Comparison of ENCODE assay signal across 26 mouse cellular contexts in the genomic region with DNA sequence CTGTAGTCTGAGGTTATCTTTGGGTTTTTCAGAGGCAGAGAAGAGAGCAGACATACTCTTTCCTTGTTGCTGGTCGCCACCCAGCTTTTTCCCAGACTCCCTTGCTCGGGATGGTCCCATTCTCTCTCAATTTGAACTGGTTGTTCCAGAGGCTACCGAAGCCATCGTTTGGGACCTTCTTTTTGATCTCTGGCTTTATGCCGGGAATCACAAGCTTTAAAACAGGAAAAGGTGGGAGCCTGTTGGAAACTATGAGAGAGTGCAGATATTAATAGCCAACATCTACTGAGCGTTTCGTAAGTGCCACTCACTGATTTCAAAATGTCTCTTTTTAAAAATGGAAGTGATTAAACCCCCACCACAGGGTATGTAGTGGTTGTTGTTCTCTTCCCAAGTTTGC. TPM values are rescaled to one million over a fixed set of nuclear protein-coding genes. Genes with fewer than 3 reads are reported as not detected.
DNase-seq lines count a peak whose midpoint lies in the region; ATAC-seq and TF ChIP-seq lines count a peak whose summit lies in the region.
"Had no signal": no experiment of that assay in that cellular context is flagged by ENCODE, and none has a peak within 500 bp of the region (broad histone marks: within the 10 kb centered on the region; RNA-seq: fewer than 3 reads in every experiment).

No protein-coding gene starts in this region.

- peak overlapping the region; percentile 81 for H3K27ac ChIP-seq in heart, embryonic 13.5 days (replicated peaks)
- no peak overlapping the region for H3K27ac ChIP-seq in intestine, postnatal 0 days (ENCODE audit: low read depth, low read length)
- H3K27ac ChIP-seq in forebrain, embryonic 13.5 days: no peak overlapping the region
- H3K27ac ChIP-seq: embryonic facial prominence, embryonic 12.5 days; forebrain, embryonic 12.5 days; kidney, embryonic 15.5 days; limb, embryonic 13.5 days; liver, embryonic 13.5 days had no signal

- peaks cover 84% of the 10 kb centered on the region for H3K4me1 ChIP-seq in heart, embryonic 13.5 days
- 0 out of 2 replicates have a peak, but pooled peaks cover 3% of the 10 kb centered on the region for H3K4me1 ChIP-seq in intestine, postnatal 0 days (replicated peaks; ENCODE audit: control insufficient read depth, insufficient read depth, low read length)
- peaks cover 9% of the 10 kb centered on the region for H3K4me1 ChIP-seq in forebrain, embryonic 13.5 days

- peak; percentile 71 to 75 for DNase-seq in heart, adult 18-20 months
- no peak for DNase-seq in heart, postnatal 14 days
- peak; percentile 45 for DNase-seq in lung, postnatal 36 days
- no peak for DNase-seq in lung, postnatal 4 days
- DNase-seq: adrenal gland, postnatal 25 days; cerebellum, adult 11 months; cerebellum, postnatal 14 days; gastrocnemius, postnatal 14 days; kidney, adult 11 months; kidney, postnatal 36 days; liver, embryonic 13.5 days; lung, embryonic 14.5 days had no signal

- intact Hi-C loops in heart, postnatal 14 days (cut with DNase I): no loop called here

- no peak for ATAC-seq in heart, embryonic 13.5 days (ENCODE audit: extremely low read depth, insufficient number of reproducible peaks, low FRiP score, low TSS enrichment)
- no peak for ATAC-seq in intestine, postnatal 0 days
- no peak for ATAC-seq in monocyte, adult 5-6 weeks (replicated peaks; ENCODE audit: insufficient number of reproducible peaks, low FRiP score, low TSS enrichment, poor library complexity, severe bottlenecking)
- ATAC-seq in forebrain, embryonic 13.5 days: no peak
- ATAC-seq: hindbrain, embryonic 16.5 days had no signal

- H3K4me3 ChIP-seq in heart, embryonic 13.5 days: no peak overlapping the region
- H3K4me3 ChIP-seq in intestine, postnatal 0 days (ENCODE audit: low read depth, low read length): no peak overlapping the region
- no peak overlapping the region for H3K4me3 ChIP-seq in forebrain, embryonic 13.5 days
- H3K4me3 ChIP-seq: embryonic facial prominence, embryonic 12.5 days; erythroblast, embryonic 14.5 days; forebrain, embryonic 12.5 days; kidney, embryonic 15.5 days; limb, embryonic 13.5 days; liver, embryonic 13.5 days had no signal

- H3K4me2 ChIP-seq in heart, embryonic 13.5 days: peak overlapping the region; percentile 42; the same call in 1 of the 2 replicates
- H3K4me2 ChIP-seq in intestine, postnatal 0 days (replicated peaks; ENCODE audit: low read depth): peak overlapping the region; percentile 58
- H3K4me2 ChIP-seq in forebrain, embryonic 13.5 days: no peak overlapping the region
- H3K4me2 ChIP-seq: embryonic facial prominence, embryonic 12.5 days; forebrain, embryonic 12.5 days; kidney, embryonic 15.5 days; limb, embryonic 13.5 days; liver, embryonic 13.5 days; lung, embryonic 14.5 days; midbrain, embryonic 11.5 days had no signal

- no peak for TF ChIP-seq CTCF in intestine, postnatal 0 days (IDR thresholded peaks at IDR 0.05; ENCODE audit: low read depth)

- no peak overlapping the region; the same call in 1 of the 2 replicates for H3K9ac ChIP-seq in heart, embryonic 13.5 days
- 0 out of 2 replicates have a peak overlapping the region, but pooled peaks have one; percentile 37 for H3K9ac ChIP-seq in intestine, postnatal 0 days (ENCODE audit: low read depth, low read length)
- no peak overlapping the region for H3K9ac ChIP-seq in forebrain, embryonic 13.5 days
- H3K9ac ChIP-seq: embryonic facial prominence, embryonic 12.5 days; forebrain, embryonic 12.5 days; kidney, embryonic 15.5 days; limb, embryonic 13.5 days; liver, embryonic 13.5 days; lung, embryonic 14.5 days had no signal

- WGBS in heart, embryonic 13.5 days: 50% methylated on average over 7 of the region's 7 CpGs
- WGBS in intestine, postnatal 0 days: 76% methylated on average over 7 of the region's 7 CpGs
- 89% methylated on average over 7 of the region's 7 CpGs for WGBS in forebrain, embryonic 13.5 days

- H3K36me3 ChIP-seq in heart, embryonic 13.5 days: no peaks in the 10 kb centered on the region
- no peaks in the 10 kb centered on the region for H3K36me3 ChIP-seq in intestine, postnatal 0 days (ENCODE audit: control insufficient read depth, insufficient read depth)
- no peaks in the 10 kb centered on the region for H3K36me3 ChIP-seq in forebrain, embryonic 13.5 days (ENCODE audit: poor library complexity, severe bottlenecking)
- H3K36me3 ChIP-seq: embryonic facial prominence, embryonic 12.5 days; forebrain, embryonic 12.5 days; kidney, embryonic 15.5 days; limb, embryonic 13.5 days; liver, embryonic 13.5 days had no signal

- no peaks in the 10 kb centered on the region for H3K27me3 ChIP-seq in heart, embryonic 13.5 days (replicated peaks)
- no peaks in the 10 kb centered on the region for H3K27me3 ChIP-seq in intestine, postnatal 0 days (replicated peaks; ENCODE audit: control insufficient read depth, insufficient read depth, low read length)
- H3K27me3 ChIP-seq in forebrain, embryonic 13.5 days: no peaks in the 10 kb centered on the region
- H3K27me3 ChIP-seq: embryonic facial prominence, embryonic 12.5 days; forebrain, embryonic 12.5 days; kidney, embryonic 15.5 days; liver, embryonic 13.5 days had no signal

- H3K9me3 ChIP-seq in heart, embryonic 13.5 days: no peaks in the 10 kb centered on the region
- H3K9me3 ChIP-seq in intestine, postnatal 0 days (ENCODE audit: control insufficient read depth): no peaks in the 10 kb centered on the region
- no peaks in the 10 kb centered on the region for H3K9me3 ChIP-seq in forebrain, embryonic 13.5 days (replicated peaks)
- H3K9me3 ChIP-seq: embryonic facial prominence, embryonic 12.5 days; forebrain, embryonic 12.5 days; kidney, embryonic 15.5 days; limb, embryonic 13.5 days; liver, embryonic 13.5 days had no signal

RNA-seq across cellular contexts. Expression of a gene that starts 42.5 kb away (rescaled TPM):
- 10 to 100 TPM; 28.6 to 32.7 TPM for total RNA-seq in heart, adult 18-20 months (2021)
- total RNA-seq in heart, postnatal 14 days (2021): 10 to 100 TPM; 20.9 to 25.7 TPM
- polyA plus RNA-seq in heart, embryonic 13.5 days (2015; fragmentation: Nextera tagmentation; extraction: Ambion mirVana): 4.4 and 4.5 TPM in 2 replicates
- 4.5 and 5.7 TPM in 2 replicates for polyA plus RNA-seq in intestine, postnatal 0 days (2015; fragmentation: Nextera tagmentation; extraction: Ambion mirVana)
- total RNA-seq in monocyte, adult 5-6 weeks (2017): not detected in 3 replicates
- polyA plus RNA-seq in forebrain, embryonic 13.5 days (2015; fragmentation: Nextera tagmentation; extraction: Ambion mirVana): 2.4 and 2.8 TPM in 2 replicates
- total RNA-seq: hematopoietic stem cell, adult 5-6 weeks; megakaryocyte progenitor cell, adult 5-6 weeks; neutrophil, adult 5-6 weeks had no signal
- polyA plus RNA-seq: erythroblast, embryonic 14.5 days had no signal

Comparison
In these comparisons a context has a peak if more than half of its experiments do, and no peak if none do; other contexts are left out.
1. DNase-seq: peak in heart, adult 18-20 months (2 of 2) and lung, postnatal 36 days (single experiment); none in heart, postnatal 14 days (0 of 2) and lung, postnatal 4 days (0 of 2).
2. RNA of a gene that starts 42.5 kb away (total RNA-seq): 28.6 to 32.7 TPM in heart, adult 18-20 months and 20.9 to 25.7 TPM in heart, postnatal 14 days; not detected in monocyte, adult 5-6 weeks; every median in the first group is over 10 times any median in the second.